Mouse (Mus musculus) kidney, adult 2 months (tissue): Measurements from ENCODE around the gene Thap3. TPM values are rescaled to one million over a fixed set of nuclear protein-coding genes. Genes with fewer than 3 reads are reported as not detected.

ENCODE experiments used
- DNase-seq: peaks from one replicate; pipeline ENCODE4 v3.0.0; 2021
- H3K27ac ChIP-seq: fragments of 200-500 bp; 2 replicates; pipeline ENCODE4 v1.5.1; 2012; ENCODE audit warnings: low read depth, low read length, control low read depth, inconsistent platforms; ENCODE audit not compliant: insufficient read depth
- H3K27me3 ChIP-seq: fragments of 200-500 bp; replicated peaks from 2 replicates; pipeline ENCODE4 v1.6.1; 2012; ENCODE audit warnings: mild to moderate bottlenecking, moderate library complexity, low read length, inconsistent platforms; ENCODE audit not compliant: control insufficient read depth, insufficient read depth
- H3K36me3 ChIP-seq: fragments of 200-500 bp; 2 replicates; pipeline ENCODE4 v1.6.1; 2012; ENCODE audit warnings: mild to moderate bottlenecking, moderate library complexity, low read length, inconsistent platforms; ENCODE audit not compliant: control insufficient read depth, insufficient read depth
- H3K4me1 ChIP-seq: fragments of 200-500 bp; 2 replicates; pipeline ENCODE4 v1.6.1; 2011; ENCODE audit warnings: low read length; ENCODE audit not compliant: control insufficient read depth, insufficient read depth
- H3K4me3 ChIP-seq: fragments of 200-500 bp; 2 replicates; pipeline ENCODE4 v1.5.1; 2011; ENCODE audit warnings: mild to moderate bottlenecking, low read depth, low read length, control low read depth; ENCODE audit not compliant: insufficient read depth
- CTCF ChIP-seq: fragments of 200-500 bp; conservative IDR thresholded peaks from 2 replicates; pipeline ENCODE4 v1.5.1; 2011; ENCODE audit warnings: low read depth, mild to moderate bottlenecking, control low read depth, low read length, moderate library complexity, mixed read lengths; ENCODE audit not compliant: insufficient read depth, insufficient read length
- POLR2A ChIP-seq: fragments of 200-500 bp; IDR thresholded peaks from one replicate; pipeline ENCODE4 v1.6.1; 2011; ENCODE audit warnings: low read depth, low read length, control low read depth
- WGBS: fragments of 180-500 bp; shearing (Covaris S2); methylation state at CpG from one replicate; pipeline ENCODE4 v1.1.7; 2018; 5-methylcytosine and 5-hydroxymethylcytosine counted together
- polyA plus RNA-seq: library from polyadenylated mRNA; depleted of rRNA; stranded (reverse); fragments of >200 nt; gene quantifications from 2 replicates; pipeline ENCODE4 v1.2.3, GENCODE M21; 2012

Thap3 gene
- polyA plus RNA-seq, 1 experiment = 30.6 TPM

DNA sequence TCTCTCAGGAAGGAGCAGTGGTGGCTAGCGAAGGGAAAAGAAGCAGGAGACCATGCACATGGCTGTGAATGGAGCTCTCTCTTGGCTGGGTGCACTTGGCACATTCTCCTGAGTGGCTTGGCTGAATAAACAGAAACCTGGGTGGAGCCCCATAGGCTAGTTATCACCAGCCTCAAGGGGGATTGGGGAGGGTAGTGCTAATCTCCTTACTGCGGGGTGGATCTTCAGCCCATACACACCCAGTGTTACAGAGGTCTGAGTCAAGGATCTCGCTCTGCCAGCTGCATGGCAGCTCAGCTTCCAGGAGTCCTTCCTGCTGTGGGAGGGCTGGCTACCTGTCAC lies 28.3 kb downstream of the Thap3 start:
- WGBS = 86% methylated on average over 3 of the region's 3 CpGs
- TF ChIP-seq POLR2A = no peak
- TF ChIP-seq CTCF = no peak
- H3K4me1 ChIP-seq = no peaks in the 10 kb centered on the region
- H3K4me3 ChIP-seq = no peak overlapping the region
- DNase-seq = no peak
- no peak overlapping the region for H3K27ac ChIP-seq
- no peaks in the 10 kb centered on the region for H3K27me3 ChIP-seq
- H3K36me3 ChIP-seq = no peaks in the 10 kb centered on the region

DNA sequence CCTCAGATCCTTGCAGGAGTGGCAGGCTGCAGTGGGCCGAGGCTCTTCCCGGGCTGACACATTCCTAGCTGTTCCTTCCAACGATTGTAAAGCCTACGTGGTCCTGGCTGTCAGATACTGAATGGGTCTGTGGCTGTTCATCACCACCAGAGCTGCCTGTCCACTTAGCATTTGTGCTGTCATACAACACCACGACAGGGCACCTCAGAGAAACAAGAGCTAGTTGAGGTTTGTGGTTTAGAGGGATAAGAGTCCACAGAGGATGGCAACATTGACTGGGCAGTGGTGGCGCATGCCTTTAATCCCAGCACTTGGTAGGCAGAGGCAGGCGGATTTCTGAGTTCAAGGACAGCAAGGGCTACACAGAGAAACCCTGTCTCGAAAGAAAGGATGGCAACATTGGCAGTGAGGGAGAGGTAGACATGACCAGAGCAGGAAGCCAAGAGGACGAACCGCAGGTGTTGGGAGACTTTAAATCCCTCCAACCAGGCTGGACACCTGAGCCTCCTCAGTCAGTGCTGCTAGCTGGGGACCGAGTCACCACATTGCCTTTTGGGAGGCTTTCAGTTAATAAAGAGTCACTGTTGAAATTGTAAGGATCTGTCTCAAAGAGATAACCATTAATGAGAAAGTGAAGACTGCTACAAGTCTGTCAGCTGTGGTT lies 28.8 kb downstream of the Thap3 start:
- TF ChIP-seq CTCF = no peak
- no peak for TF ChIP-seq POLR2A
- Histone ChIP-seq H3K4me3 (no peak overlapping the region), H3K27ac (no peak overlapping the region), H3K27me3 (no peaks in the 10 kb centered on the region), H3K4me1 (no peaks in the 10 kb centered on the region), H3K36me3 (no peaks in the 10 kb centered on the region)
- 88% methylated on average over 11 of the region's 11 CpGs for WGBS
- DNase-seq = no peak

- no peak for DNase-seq
- no peak overlapping the region for H3K4me3 ChIP-seq
- 69% methylated on average over 9 of the region's 9 CpGs for WGBS
- H3K27me3 ChIP-seq = no peaks in the 10 kb centered on the region
- no peaks in the 10 kb centered on the region for H3K4me1 ChIP-seq
- no peak for TF ChIP-seq POLR2A
- no peak for TF ChIP-seq CTCF
- H3K36me3 ChIP-seq = no peaks in the 10 kb centered on the region
- H3K27ac ChIP-seq = no peak overlapping the region
These were observed 31.0 kb downstream of the Thap3 start for GRCm38 (mm10) chr4:151957584-151958315.

DNA sequence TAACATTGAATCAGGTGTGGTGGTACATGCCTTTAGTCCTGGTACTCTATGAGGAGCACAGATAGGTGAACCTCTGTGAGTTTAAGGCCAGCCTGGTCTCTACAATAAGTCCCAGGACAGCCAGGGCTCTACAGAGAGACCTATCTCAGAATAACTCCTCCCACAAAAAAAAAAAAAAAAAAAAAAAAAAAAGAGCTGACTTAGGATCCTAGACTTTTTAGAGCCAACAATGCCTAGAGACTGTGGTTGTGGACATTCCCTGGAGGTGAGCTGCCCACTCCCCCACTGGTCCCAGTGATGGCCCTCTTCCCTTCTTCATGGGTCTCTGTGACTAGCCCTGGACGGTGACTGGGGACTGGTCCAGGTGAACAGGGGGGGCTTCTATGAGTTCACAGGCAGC lies 33.0 kb downstream of the Thap3 start:
- 96% methylated on average over 1 of the region's 1 CpGs for WGBS
- no peak overlapping the region for H3K4me3 ChIP-seq
- H3K4me1 ChIP-seq = no peaks in the 10 kb centered on the region
- H3K27ac ChIP-seq = no peak overlapping the region
- TF ChIP-seq CTCF (no peak), POLR2A (no peak)
- H3K36me3 ChIP-seq = no peaks in the 10 kb centered on the region
- no peaks in the 10 kb centered on the region for H3K27me3 ChIP-seq
- no peak for DNase-seq

GRCm38 (mm10) chr4:151953209-151953608 lies 35.6 kb downstream of the Thap3 start:
- H3K27ac ChIP-seq = no peak overlapping the region
- TF ChIP-seq CTCF = no peak
- TF ChIP-seq POLR2A = no peak
- DNase-seq = no peak
- H3K4me1 ChIP-seq = no peaks in the 10 kb centered on the region
- H3K27me3 ChIP-seq = no peaks in the 10 kb centered on the region
- WGBS = 67% methylated on average over 6 of the region's 6 CpGs
- no peaks in the 10 kb centered on the region for H3K36me3 ChIP-seq
- H3K4me3 ChIP-seq = no peak overlapping the region

GRCm38 (mm10) chr4:151948497-151949471 lies 40.0 kb downstream of the Thap3 start:
- DNase-seq = no peak
- H3K4me1 ChIP-seq = peaks cover 3% of the 10 kb centered on the region; the same call in 1 of the 2 replicates
- WGBS = 76% methylated on average over 14 of the region's 14 CpGs
- TF ChIP-seq CTCF (no peak), POLR2A (no peak)
- no peaks in the 10 kb centered on the region for H3K27me3 ChIP-seq
- H3K27ac ChIP-seq = no peak overlapping the region
- no peak overlapping the region for H3K4me3 ChIP-seq
- no peaks in the 10 kb centered on the region for H3K36me3 ChIP-seq
